Mouse (Mus musculus): ENCODE results near the gene Gm10065. TPM values are rescaled to one million over a fixed set of nuclear protein-coding genes. Genes with fewer than 3 reads are reported as not detected.
A peak's percentile ranks its signal among the peaks of the same experiment; 100 is the strongest.
"Not testable (repeated sequence)": the region's sequence is repeated elsewhere in the genome, so short reads cannot be mapped to it uniquely, and the experiment has no call there.

Gene Gm10065
- not detected in 2 replicates for polyA plus RNA-seq (2015; fragmentation: Nextera tagmentation; extraction: Ambion mirVana)

DNA sequence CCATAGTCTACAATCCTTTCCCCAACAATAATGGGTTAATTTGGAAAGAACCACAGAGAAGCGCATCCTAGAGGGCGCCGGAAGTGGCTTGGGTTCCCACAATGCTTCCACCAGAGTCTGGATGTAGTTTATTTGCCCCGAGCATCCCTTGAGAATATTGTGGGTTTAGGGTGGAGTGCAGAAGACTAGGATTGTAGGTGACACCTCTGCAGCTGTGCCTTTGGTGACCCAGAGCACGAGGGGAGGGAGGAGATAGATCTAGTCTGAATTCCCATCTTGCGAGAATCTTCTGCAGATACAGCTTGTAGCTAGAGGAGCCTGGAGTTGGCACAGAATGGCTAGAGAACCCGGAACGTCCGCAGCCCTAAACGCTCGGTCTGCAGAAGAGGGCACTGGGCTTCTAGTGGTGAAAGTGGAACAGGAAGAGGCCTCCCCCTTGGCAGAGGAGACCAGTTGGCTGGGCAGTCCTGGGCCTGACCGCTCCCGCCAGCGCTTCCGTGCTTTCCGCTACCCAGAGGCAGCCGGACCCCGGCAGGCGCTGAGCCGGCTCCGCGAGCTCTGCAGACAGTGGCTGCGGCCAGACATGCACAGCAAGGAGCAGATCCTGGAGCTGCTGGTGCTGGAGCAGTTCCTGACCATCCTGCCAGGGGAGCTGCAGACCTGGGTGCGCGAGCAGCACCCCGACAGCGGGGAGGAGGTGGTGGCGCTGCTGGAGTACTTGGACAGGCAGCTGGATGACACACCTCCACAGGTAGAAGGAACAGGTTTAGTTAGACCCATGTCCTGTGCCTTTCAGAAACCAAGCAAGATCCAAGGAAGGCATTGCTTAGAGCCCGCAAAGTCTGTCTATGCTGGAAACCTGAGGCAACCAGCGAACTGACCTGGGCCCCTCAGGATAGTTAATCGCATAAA is at the start of gene Gm10065, which contains the start of gene Zkscan4:
TSS of gene Gm10065 (minus strand) at position 683 of the 912 bp plus-strand sequence.
TSS of gene Zkscan4 (plus strand) at position 149 of the 912 bp plus-strand sequence.
- peak within 1 kb of the TSS; percentile 66 for H3K4me2 ChIP-seq
- not testable (repeated sequence) for H3K9me3 ChIP-seq (replicated peaks); H3K36me3 ChIP-seq; H3K27ac ChIP-seq; H3K4me1 ChIP-seq (replicated peaks); DNase-seq
- WGBS (ENCODE audit: insufficient replicate concordance) = 4% methylated on average over 31 of the region's 31 CpGs
- H3K4me3 ChIP-seq (replicated peaks) = peak within 1 kb of the TSS; percentile 55
- peaks cover 20% of the 10 kb centered on the region for H3K27me3 ChIP-seq
- peak; percentile 55 for ATAC-seq (ENCODE audit: low read depth)
- peak within 1 kb of the TSS; percentile 59 for H3K9ac ChIP-seq

DNA sequence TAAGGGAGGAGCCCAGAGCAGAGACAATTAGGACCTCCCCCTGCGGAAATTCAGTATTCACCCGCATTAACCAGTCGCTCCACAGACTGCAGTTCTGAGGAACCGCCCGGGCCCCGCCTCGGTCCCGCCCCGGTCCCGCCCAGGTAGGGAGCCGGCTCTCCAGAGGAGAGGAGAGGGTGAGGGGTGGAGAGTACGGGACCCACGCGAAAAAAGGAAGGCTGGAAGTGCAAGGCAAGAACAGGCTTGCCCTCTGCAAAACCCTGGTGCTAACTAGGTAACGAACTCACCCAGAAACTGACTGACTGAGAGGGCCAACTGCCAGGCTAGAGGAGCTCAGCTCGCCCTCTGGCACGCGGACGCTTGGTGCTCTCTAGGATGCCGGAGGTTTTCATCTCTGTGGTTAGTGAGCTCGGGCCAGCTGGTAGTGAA is 27.0 kb upstream of the Gm10065 start:
- Histone ChIP-seq H3K36me3 (no peaks in the 10 kb centered on the region), H3K9ac (peak overlapping the region; percentile 69), H3K27ac (peak overlapping the region; percentile 26; the same call in 1 of the 2 replicates), H3K9me3 (replicated peaks) (no peaks in the 10 kb centered on the region), H3K4me1 (replicated peaks) (peaks cover 10% of the 10 kb centered on the region), H3K4me2 (peak overlapping the region; percentile 60), H3K27me3 (no peaks in the 10 kb centered on the region), H3K4me3 (replicated peaks) (peak overlapping the region; percentile 67)
- DNase-seq (peak; percentile 79), ATAC-seq (ENCODE audit: low read depth) (peak; percentile 100)
- under 1% methylated on average over 21 of the region's 21 CpGs for WGBS (ENCODE audit: insufficient replicate concordance)

DNA sequence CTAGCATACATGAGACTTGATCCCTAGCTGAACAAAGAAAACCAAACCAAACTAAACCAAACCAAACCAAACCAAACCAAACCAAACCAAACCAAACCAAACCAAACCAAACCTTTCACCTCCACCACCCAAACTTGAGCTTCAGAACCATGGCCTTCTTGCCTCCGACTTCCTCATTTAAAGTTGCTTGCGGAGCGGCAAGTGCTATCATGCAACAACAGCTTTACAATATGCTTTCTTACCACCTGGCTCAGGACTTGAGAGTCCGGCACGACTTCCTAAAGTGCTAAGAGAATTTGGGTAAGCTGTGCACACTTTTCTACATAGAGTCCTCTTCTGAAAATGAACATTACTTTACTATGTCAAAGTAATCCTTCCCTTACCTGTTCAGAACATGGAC is 23.1 kb upstream of the Gm10065 start:
- no peaks in the 10 kb centered on the region for H3K36me3 ChIP-seq
- H3K4me3 ChIP-seq (replicated peaks) = no peak overlapping the region
- no peaks in the 10 kb centered on the region for H3K9me3 ChIP-seq (replicated peaks)
- ATAC-seq (ENCODE audit: low read depth) (no peak), DNase-seq (no peak)
- no peak overlapping the region for H3K27ac ChIP-seq
- 62% methylated on average over 5 of the region's 5 CpGs for WGBS (ENCODE audit: insufficient replicate concordance)
- no peak overlapping the region for H3K9ac ChIP-seq
- H3K4me1 ChIP-seq (replicated peaks) = peaks cover 10% of the 10 kb centered on the region
- H3K4me2 ChIP-seq = no peak overlapping the region
- H3K27me3 ChIP-seq = no peaks in the 10 kb centered on the region

DNA sequence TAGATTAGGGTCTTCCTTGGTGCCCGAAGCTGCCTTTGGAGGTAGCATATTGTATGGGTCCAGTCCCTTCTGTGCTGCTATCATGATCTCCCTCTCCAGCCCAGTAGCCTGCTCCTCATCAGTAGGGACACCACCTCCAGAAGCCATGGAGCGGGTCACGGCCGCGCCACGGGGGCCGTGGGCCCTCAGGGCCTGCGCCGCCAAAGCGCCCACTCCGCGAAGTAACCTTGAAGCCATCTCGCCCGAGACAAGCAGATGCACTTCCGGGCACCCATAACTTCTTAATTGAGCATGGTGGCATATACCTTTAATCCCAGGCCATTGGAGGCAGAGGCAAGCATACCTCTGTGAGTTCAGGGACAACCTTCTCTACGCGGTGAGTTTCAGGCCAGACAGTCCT is 21.9 kb upstream of the Gm10065 start, which contains the start of gene Gm11273:
TSS of gene Gm11273 (minus strand) at position 237 of the 400 bp plus-strand sequence.
- not testable (repeated sequence) for H3K27ac ChIP-seq, H3K9ac ChIP-seq
- WGBS (ENCODE audit: insufficient replicate concordance) = 82% methylated on average over 17 of the region's 17 CpGs

DNA sequence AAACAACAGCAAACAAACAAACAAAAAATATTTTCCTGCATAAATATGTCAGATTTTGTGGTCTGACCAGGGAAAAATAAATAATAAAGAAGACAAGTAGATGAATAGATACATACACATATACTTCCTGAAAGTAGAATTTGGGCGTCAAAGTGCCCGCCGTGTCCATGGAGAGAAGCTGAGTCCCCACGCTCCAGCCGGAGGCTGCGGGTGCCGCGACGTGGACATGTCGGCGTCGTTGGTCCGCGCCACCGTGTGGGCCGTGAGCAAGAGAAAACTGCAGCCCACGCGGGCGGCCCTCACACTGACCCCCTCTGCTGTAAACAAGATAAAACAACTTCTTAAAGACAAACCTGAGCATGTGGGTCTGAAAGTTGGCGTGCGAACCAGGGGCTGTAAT is 15.8 kb upstream of the Gm10065 start, which contains the start of gene AK157302:
TSS of gene AK157302 (plus strand) at position 144 of the 400 bp plus-strand sequence.
- WGBS (ENCODE audit: insufficient replicate concordance) = 79% methylated on average over 21 of the region's 21 CpGs
- no peaks in the 10 kb centered on the region for H3K27me3 ChIP-seq
- H3K9ac ChIP-seq = no peak within 1 kb of the TSS
- no peak for DNase-seq
- no peaks in the 10 kb centered on the region for H3K4me1 ChIP-seq (replicated peaks)
- no peak for ATAC-seq (ENCODE audit: low read depth)
- H3K36me3 ChIP-seq = no peaks in the 10 kb centered on the region
- H3K9me3 ChIP-seq (replicated peaks) = no peaks in the 10 kb centered on the region
- H3K4me3 ChIP-seq (replicated peaks) = no peak within 1 kb of the TSS
- no peak within 1 kb of the TSS for H3K4me2 ChIP-seq
- H3K27ac ChIP-seq = no peak within 1 kb of the TSS

More for the DNA sequence above, 21.9 kb upstream of the Gm10065 start, which contains the start of gene Gm11273:
- not testable (repeated sequence) for H3K4me1 ChIP-seq (replicated peaks); H3K9me3 ChIP-seq (replicated peaks); H3K36me3 ChIP-seq; ATAC-seq (ENCODE audit: low read depth); H3K4me2 ChIP-seq; H3K27me3 ChIP-seq; DNase-seq; H3K4me3 ChIP-seq (replicated peaks)

DNA sequence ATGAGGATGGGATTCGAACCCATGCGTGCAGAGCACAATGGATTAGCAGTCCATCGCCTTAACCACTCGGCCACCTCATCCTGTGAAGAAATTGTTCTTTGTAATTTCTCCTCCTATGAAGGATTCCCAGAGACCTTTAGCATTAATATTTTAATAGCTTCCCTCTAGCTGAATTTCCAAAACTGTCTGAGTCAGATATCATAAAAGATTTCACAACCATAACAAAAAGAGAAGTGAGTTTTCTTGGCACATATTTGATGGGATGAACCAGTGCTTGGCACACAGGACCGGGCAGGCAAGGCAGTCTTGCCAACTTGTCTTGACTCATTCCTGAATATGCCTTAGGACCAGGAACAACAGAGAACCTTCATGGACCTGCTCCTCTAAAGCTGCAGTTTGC is 13.6 kb upstream of the Gm10065 start:
- 81% methylated on average over 5 of the region's 5 CpGs for WGBS (ENCODE audit: insufficient replicate concordance)
- ATAC-seq (ENCODE audit: low read depth) (no peak), DNase-seq (no peak)

DNA sequence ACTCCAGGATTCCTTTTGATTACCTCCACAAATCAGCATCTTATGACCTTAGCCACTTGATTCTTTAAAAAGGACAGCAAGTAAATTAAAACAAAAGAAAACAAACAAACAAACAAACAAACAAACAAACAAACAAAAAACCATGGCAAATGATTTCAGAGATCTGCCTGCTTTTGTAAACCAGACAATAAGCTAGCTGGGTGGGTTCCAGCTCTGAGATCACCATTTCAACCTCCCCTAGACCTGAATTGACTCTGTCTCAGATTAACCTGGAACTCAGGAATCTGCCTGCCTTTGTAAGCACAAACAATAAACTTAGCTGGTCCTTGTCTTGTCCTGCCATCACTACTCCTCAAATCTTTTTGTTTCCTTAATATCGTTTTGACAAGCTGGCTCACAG is 7.6 kb upstream of the Gm10065 start:
- WGBS (ENCODE audit: insufficient replicate concordance) = 65% methylated on average over 1 of the region's 1 CpGs
- H3K27ac ChIP-seq = no peak overlapping the region
- ATAC-seq (ENCODE audit: low read depth) (no peak), DNase-seq (no peak)
- H3K4me2 ChIP-seq = no peak overlapping the region
- no peaks in the 10 kb centered on the region for H3K9me3 ChIP-seq (replicated peaks)
- H3K27me3 ChIP-seq = no peaks in the 10 kb centered on the region
- H3K36me3 ChIP-seq = no peaks in the 10 kb centered on the region
- no peaks in the 10 kb centered on the region for H3K4me1 ChIP-seq (replicated peaks)
- H3K4me3 ChIP-seq (replicated peaks) = no peak overlapping the region
- no peak overlapping the region for H3K9ac ChIP-seq

More for the DNA sequence above, 13.6 kb upstream of the Gm10065 start:
- no peak overlapping the region for H3K9ac ChIP-seq
- no peak overlapping the region for H3K4me2 ChIP-seq
- no peak overlapping the region for H3K4me3 ChIP-seq (replicated peaks)
- H3K27me3 ChIP-seq = no peaks in the 10 kb centered on the region
- H3K9me3 ChIP-seq (replicated peaks) = no peaks in the 10 kb centered on the region
- no peaks in the 10 kb centered on the region for H3K36me3 ChIP-seq
- no peak overlapping the region for H3K27ac ChIP-seq
- H3K4me1 ChIP-seq (replicated peaks) = no peaks in the 10 kb centered on the region

DNA sequence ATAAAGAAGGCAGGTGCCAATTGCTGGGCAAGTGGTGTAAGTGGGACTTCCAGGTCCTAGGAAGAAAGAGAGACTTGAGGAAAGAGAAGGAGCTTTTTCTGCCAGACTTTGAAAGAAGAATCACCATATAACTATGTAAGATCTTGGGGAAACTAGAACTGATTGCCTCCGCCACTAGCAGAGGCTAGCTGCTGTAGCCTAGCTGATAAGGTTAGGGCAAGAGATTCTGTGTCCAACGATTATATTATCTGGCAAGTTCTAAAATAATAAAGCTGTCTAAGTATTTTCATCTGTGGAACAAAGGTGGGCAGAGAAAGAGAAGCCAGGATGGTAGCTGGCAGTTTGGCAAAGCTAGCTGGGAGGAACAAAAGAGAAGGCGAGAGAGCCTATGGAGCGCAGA is 6.8 kb downstream of the Gm10065 start:
- WGBS (ENCODE audit: insufficient replicate concordance) = 26% methylated on average over 4 of the region's 4 CpGs
- Histone ChIP-seq H3K9ac (no peak overlapping the region), H3K27ac (no peak overlapping the region), H3K9me3 (replicated peaks) (no peaks in the 10 kb centered on the region), H3K27me3 (peaks cover 13% of the 10 kb centered on the region), H3K4me2 (no peak overlapping the region), H3K36me3 (no peaks in the 10 kb centered on the region), H3K4me3 (replicated peaks) (no peak overlapping the region), H3K4me1 (replicated peaks) (peaks cover 27% of the 10 kb centered on the region)
- DNase-seq = no peak
- no peak for ATAC-seq (ENCODE audit: low read depth)

DNA sequence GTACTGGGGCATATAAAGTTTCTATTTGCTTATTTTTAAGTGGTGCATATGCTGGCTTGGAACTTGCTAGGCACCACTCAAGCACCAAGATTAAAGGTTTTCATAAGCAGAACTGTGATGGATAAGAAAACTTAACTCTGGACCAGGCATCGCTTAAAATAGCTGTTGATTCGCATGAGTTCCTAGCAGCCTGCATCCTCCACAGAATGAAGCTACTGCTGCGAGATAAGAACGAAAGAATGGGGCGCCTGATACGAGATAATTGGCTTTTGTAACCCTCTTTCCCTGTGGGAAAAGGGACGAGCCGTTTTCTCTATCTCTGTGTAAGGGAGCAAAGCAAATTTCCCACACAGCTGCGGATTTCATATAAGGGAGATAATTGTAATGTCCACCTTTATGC is 10.1 kb downstream of the Gm10065 start:
- Histone ChIP-seq H3K27me3 (peaks cover 15% of the 10 kb centered on the region), H3K27ac (no peak overlapping the region), H3K9ac (no peak overlapping the region), H3K36me3 (no peaks in the 10 kb centered on the region), H3K9me3 (replicated peaks) (no peaks in the 10 kb centered on the region), H3K4me3 (replicated peaks) (no peak overlapping the region), H3K4me1 (replicated peaks) (peaks cover 27% of the 10 kb centered on the region), H3K4me2 (peak overlapping the region; percentile 97)
- 8% methylated on average over 9 of the region's 9 CpGs for WGBS (ENCODE audit: insufficient replicate concordance)
- ATAC-seq (ENCODE audit: low read depth) (no peak), DNase-seq (peak; percentile 11)

DNA sequence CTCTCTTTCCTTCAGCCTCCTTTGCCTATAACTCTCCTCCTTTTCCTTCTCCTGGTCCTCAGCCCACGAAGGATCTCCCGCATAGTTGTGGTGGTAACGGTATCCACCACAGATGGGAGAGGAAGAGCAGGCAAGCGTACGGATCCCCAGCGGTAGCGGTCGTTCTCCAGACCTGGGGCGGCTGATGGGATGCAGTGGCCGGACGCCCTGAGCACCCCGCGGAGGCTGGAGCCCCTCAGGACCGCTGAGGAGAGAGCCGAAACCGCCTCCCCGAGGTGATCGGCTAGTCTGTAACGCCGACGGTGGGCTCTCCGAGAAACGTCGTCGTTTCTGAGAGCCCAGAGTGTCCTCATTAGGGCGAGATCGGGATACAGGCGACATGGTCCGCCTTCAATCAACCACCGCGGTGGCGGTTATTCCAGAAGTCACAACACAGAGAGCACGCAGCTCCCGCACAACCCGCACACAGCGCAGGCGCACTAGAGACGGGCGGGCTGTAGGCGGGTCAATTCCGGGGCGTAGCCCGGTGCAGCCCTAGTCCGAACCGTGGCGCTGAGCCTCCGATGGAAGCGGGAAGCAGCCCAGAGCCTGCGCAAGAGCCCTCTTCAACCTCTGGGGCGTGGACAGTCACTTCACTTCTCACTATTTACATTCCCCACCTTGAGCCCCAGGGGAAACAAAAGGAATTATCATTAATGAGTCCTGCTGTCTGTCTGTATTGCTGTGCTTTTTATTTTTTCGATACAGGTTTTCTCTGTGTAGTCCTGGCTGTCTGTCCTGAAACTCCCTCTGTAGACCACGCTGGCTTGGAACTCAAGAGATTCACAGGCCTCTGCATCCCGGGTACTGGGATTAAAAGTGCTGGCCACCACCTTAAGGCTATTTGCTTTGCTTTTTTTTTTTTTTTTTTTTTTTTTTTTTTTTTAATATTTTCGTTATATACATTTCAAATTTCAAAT is 10.9 kb downstream of the Gm10065 start, which contains the start of gene Nkapl:
TSS of gene Nkapl (minus strand) at position 449 of the 959 bp plus-strand sequence.
- ATAC-seq (ENCODE audit: low read depth) = peak; percentile 100
- no peaks in the 10 kb centered on the region for H3K36me3 ChIP-seq
- 1% methylated on average over 53 of the region's 54 CpGs for WGBS (ENCODE audit: insufficient replicate concordance)
- H3K9me3 ChIP-seq (replicated peaks) = no peaks in the 10 kb centered on the region
- DNase-seq = peak; percentile 88
- 0 out of 2 replicates have a peak within 1 kb of the TSS, but pooled peaks have one; percentile 51 for H3K27ac ChIP-seq
- peaks cover 15% of the 10 kb centered on the region for H3K27me3 ChIP-seq
- peak within 1 kb of the TSS; percentile 97 for H3K4me2 ChIP-seq
- peak within 1 kb of the TSS; percentile 74 for H3K4me3 ChIP-seq (replicated peaks)
- H3K9ac ChIP-seq = peak within 1 kb of the TSS; percentile 83
- peaks cover 27% of the 10 kb centered on the region for H3K4me1 ChIP-seq (replicated peaks)
